Mouse (Mus musculus): ENCODE results near the gene Six4. TPM values are rescaled to one million over a fixed set of nuclear protein-coding genes. Genes with fewer than 3 reads are reported as not detected.
"Not testable (repeated sequence)": the region's sequence is repeated elsewhere in the genome, so short reads cannot be mapped to it uniquely, and the experiment has no call there.

The Six4 gene
- total RNA-seq, 2 experiments from 2014 or later, result 10.9 to 11.3 TPM

- DNase-seq (ENCODE audit: low spot score in 2 of 2), result no peak
Measured at GRCm38 (mm10) chr12:73088911-73089310, 24.3 kb downstream of the Six4 start.

- DNase-seq (ENCODE audit: low spot score in 2 of 2), result no peak
Measured at GRCm38 (mm10) chr12:73088500-73088899, 24.8 kb downstream of the Six4 start.

GRCm38 (mm10) chr12:73087086-73087485, 26.2 kb downstream of the Six4 start:
- no peak for DNase-seq (ENCODE audit: low spot score in 2 of 2)

GRCm38 (mm10) chr12:73085739-73086630, 27.3 kb downstream of the Six4 start:
- DNase-seq (ENCODE audit: low spot score in 2 of 2), result no peak

GRCm38 (mm10) chr12:73083773-73084172, 29.5 kb downstream of the Six4 start:
- DNase-seq (ENCODE audit: low spot score in 2 of 2), result no peak

- not testable (repeated sequence) for DNase-seq (ENCODE audit: low spot score in 2 of 2)
Measured at GRCm38 (mm10) chr12:73081828-73082227, 31.4 kb downstream of the Six4 start.

- DNase-seq (ENCODE audit: low spot score in 2 of 2), result no peak
Measured at GRCm38 (mm10) chr12:73060805-73061410, 52.3 kb downstream of the Six4 start.

GRCm38 (mm10) chr12:73057492-73057891, 55.8 kb downstream of the Six4 start:
- DNase-seq (ENCODE audit: low spot score in 2 of 2), result no peak

GRCm38 (mm10) chr12:73055451-73055850, 57.8 kb downstream of the Six4 start:
- no peak for DNase-seq (ENCODE audit: low spot score in 2 of 2)

- no peak for DNase-seq (ENCODE audit: low spot score in 2 of 2)
Measured at GRCm38 (mm10) chr12:73054576-73055185, 58.6 kb downstream of the Six4 start.

GRCm38 (mm10) chr12:73053668-73054241, 59.5 kb downstream of the Six4 start, which contains the start of gene Six1:
Gene Six1, minus strand, starts transcription at chr12:73053887.
- peak; percentile 81 to 91 for DNase-seq (ENCODE audit: low spot score in 2 of 2)

GRCm38 (mm10) chr12:73052651-73053591, 60.3 kb downstream of the Six4 start:
- DNase-seq (ENCODE audit: low spot score in 2 of 2), result peak; percentile 29 to 44

GRCm38 (mm10) chr12:73052036-73052650, 61.1 kb downstream of the Six4 start:
- peak in 1 of 2 experiments; percentile 32 for DNase-seq (ENCODE audit: low spot score in 2 of 2)

- DNase-seq (ENCODE audit: low spot score in 2 of 2), result no peak
Measured at GRCm38 (mm10) chr12:73050811-73051580, 62.3 kb downstream of the Six4 start.

GRCm38 (mm10) chr12:73050305-73050704, 63.0 kb downstream of the Six4 start:
- DNase-seq (ENCODE audit: low spot score in 2 of 2), result no peak
